Mouse (Mus musculus): ENCODE measurements at regions not wholly inside any gene's neighbourhood (a gene's known extent, or its start where the extent isn't known, plus 50 kb on each side); places are given as distances from the start of the nearest gene placed in this dataset.

GRCm38 (mm10) chr19:56100131-56100872 is 186.6 kb upstream of the Habp2 start:
- in situ Hi-C loops (cut with MboI; ENCODE audit: unreplicated experiment in 2 of 2): no loop called here

- in situ Hi-C loops (cut with MboI; ENCODE audit: unreplicated experiment in 2 of 2): no loop called here
Observed at GRCm38 (mm10) chr19:56102454-56103080, 184.4 kb upstream of the Habp2 start.

- in situ Hi-C loops (cut with MboI; ENCODE audit: unreplicated experiment in 2 of 2): no loop called here
Observed at GRCm38 (mm10) chr19:56105073-56105451, 181.9 kb upstream of the Habp2 start.

- in situ Hi-C loops (cut with MboI; ENCODE audit: unreplicated experiment in 2 of 2): no loop called here
Observed at GRCm38 (mm10) chr19:56105452-56106091, 181.4 kb upstream of the Habp2 start.

GRCm38 (mm10) chr19:56108796-56109195 is 178.1 kb upstream of the Habp2 start:
- in situ Hi-C loops (cut with MboI; ENCODE audit: unreplicated experiment in 2 of 2): no loop called here

GRCm38 (mm10) chr19:56115552-56116284 is 171.2 kb upstream of the Habp2 start:
- in situ Hi-C loops (cut with MboI; ENCODE audit: unreplicated experiment in 2 of 2): no loop called here

- in situ Hi-C loops (cut with MboI; ENCODE audit: unreplicated experiment in 2 of 2): no loop called here
Observed at GRCm38 (mm10) chr19:56116285-56116680, 170.7 kb upstream of the Habp2 start.

- in situ Hi-C loops (cut with MboI; ENCODE audit: unreplicated experiment in 2 of 2): no loop called here
Observed at GRCm38 (mm10) chr19:56120723-56121122, 166.2 kb upstream of the Habp2 start.

- in situ Hi-C loops (cut with MboI; ENCODE audit: unreplicated experiment in 2 of 2): no loop called here
Observed at GRCm38 (mm10) chr19:56122186-56122585, 164.8 kb upstream of the Habp2 start.

- in situ Hi-C loops (cut with MboI; ENCODE audit: unreplicated experiment in 2 of 2): no loop called here
Observed at GRCm38 (mm10) chr19:56131556-56131955, 155.4 kb upstream of the Habp2 start.

GRCm38 (mm10) chr19:56132911-56133562 is 153.9 kb upstream of the Habp2 start:
- in situ Hi-C loops (cut with MboI; ENCODE audit: unreplicated experiment in 2 of 2): no loop called here

- in situ Hi-C loops (cut with MboI; ENCODE audit: unreplicated experiment in 2 of 2): no loop called here
Observed at GRCm38 (mm10) chr19:56133565-56133964, 153.4 kb upstream of the Habp2 start.

GRCm38 (mm10) chr19:56134081-56134818 is 152.7 kb upstream of the Habp2 start:
- in situ Hi-C loops (cut with MboI; ENCODE audit: unreplicated experiment in 2 of 2): no loop called here

- in situ Hi-C loops (cut with MboI; ENCODE audit: unreplicated experiment in 2 of 2): no loop called here
Observed at GRCm38 (mm10) chr19:56135306-56135928, 151.5 kb upstream of the Habp2 start.

GRCm38 (mm10) chr19:56140540-56140939 is 146.4 kb upstream of the Habp2 start:
- in situ Hi-C loops (cut with MboI; ENCODE audit: unreplicated experiment in 2 of 2): no loop called here

GRCm38 (mm10) chr19:56144221-56144620 is 142.7 kb upstream of the Habp2 start:
- in situ Hi-C loops (cut with MboI; ENCODE audit: unreplicated experiment in 2 of 2): no loop called here

GRCm38 (mm10) chr19:56157120-56157519 is 129.8 kb upstream of the Habp2 start:
- in situ Hi-C loops (cut with MboI; ENCODE audit: unreplicated experiment in 2 of 2): no loop called here

- in situ Hi-C loops (cut with MboI; ENCODE audit: unreplicated experiment in 2 of 2): no loop called here
Observed at GRCm38 (mm10) chr19:56162156-56162555, 124.8 kb upstream of the Habp2 start.

- in situ Hi-C loops (cut with MboI; ENCODE audit: unreplicated experiment in 2 of 2): no loop called here
Observed at GRCm38 (mm10) chr19:56169133-56169997, 117.6 kb upstream of the Habp2 start.
